Mouse (Mus musculus) adrenal gland, postnatal 25 days (tissue): ENCODE results near the gene H2afv. TPM values are rescaled to one million over a fixed set of nuclear protein-coding genes. Genes with fewer than 3 reads are reported as not detected.
"Not testable (repeated sequence)": the region's sequence is repeated elsewhere in the genome, so short reads cannot be mapped to it uniquely, and the experiment has no call there.

Experiments used
- DNase-seq: peaks from one replicate; pipeline ENCODE4 v3.0.0; 2021; ENCODE audit warnings: mixed read lengths
- total RNA-seq: library from RNA; stranded (reverse); gene quantifications from 2 replicates; pipeline ENCODE4 v1.2.3, GENCODE M21; 2021

Gene H2afv
- total RNA-seq, 1 experiment from 2014 or later, result 84.5 TPM

DNA sequence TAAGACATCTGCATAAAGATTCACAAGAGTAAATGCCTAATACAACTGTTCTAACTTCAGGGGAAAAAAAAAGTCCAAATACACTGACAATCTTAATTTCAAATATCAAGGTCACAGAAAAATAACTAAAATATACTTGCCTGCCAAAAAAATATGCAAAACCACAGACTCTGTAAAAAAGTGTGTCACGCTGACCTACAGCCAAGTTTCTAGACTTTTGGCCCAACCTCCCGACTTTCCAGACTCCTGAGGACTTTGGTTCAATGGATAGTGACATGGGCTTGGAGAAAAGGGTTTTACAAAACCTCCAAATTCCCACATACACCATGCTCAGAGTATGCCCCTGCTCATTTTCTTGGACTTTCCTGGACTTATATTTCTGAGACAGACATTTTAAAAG is 24.3 kb upstream of the H2afv start:
- DNase-seq, result no peak

DNA sequence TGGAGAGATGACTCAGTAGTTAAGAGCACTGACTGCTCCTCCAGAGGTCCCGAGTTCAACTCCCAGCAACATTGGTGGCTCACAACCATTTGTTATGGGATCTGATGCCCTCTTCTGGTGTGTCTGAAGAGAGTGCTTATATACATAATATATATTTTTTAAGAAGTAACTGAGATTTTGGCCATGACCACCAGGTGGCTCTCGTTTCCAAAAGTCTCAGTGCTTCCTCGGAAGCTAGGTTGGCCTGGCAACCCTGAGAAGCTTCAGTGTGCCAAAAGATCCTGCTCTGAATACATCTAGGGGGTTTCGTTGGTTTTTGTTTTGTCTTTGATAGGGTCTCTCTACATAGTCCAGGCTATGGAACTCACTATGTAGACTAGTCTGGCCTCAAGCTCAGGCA is 20.9 kb upstream of the H2afv start:
- DNase-seq, result peak; percentile 53

DNA sequence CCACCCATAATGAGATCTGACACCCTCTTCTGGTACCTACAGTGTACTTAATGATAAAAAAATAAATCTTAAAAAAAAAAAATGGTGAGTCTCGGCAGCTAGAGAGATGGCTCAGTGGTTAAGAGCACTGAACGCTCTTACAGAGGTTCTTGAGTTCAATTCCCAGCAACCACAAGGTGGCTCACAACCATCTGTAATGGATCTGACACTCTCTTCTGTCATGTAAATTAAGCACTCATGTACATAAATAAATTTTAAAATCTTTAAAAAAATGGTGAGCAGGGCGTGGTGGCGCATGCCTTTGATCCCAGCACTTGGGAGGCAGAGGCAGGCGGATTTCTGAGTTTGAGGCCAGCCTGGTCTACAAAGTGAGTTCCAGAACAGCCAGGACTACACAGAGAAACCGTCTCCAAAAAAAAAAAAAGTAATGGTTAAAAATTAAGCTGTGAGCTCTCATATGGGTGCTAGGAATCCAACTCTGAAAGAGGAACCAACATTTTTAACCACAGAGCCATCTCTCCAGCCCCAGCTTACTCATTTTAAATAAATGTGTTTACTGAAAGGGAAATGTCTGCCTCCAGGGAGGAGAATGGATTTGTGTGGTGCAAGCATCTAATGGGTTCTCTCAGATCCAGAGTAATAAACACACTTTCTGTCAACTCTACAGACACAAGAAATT is 19.1 kb upstream of the H2afv start:
- DNase-seq, result no peak

DNA sequence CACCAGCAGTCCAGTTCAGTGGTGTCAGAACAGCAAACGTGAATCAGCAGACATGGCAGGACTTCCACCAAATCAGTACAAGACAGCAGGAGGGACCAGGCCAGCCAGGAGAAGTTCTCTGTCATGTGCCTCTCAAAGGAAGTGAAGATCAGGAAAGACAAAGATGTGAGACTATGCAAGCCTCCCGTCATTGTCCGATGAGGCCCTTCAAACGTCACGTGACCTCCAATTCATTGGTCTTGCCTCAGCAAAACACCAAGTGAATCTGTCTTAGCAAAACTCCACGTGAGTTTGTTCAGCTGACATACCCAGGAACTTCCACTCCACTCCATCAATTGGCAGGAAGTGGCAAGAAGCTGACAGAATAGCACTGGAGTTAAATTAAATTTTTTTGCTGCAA is 11.8 kb upstream of the H2afv start:
- no peak for DNase-seq

DNA sequence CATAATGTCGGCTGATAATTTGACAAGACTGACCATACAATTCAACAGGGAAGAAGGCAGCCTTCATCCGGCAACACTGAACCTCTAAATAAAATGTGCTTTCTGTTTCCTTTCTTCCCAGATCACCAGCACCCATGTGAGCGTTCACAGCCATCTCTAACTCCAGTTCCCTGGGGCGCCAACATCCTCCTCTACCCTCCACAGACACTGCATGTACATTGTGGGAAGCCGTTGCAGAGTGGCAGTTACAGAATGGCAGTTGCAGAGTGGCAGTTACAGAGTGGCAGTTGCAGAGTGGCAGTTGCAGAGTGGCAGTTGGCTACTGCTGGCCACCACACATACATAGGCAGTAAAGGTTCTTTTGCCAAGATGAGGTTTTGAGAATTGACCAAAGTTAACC is 3.9 kb upstream of the H2afv start:
- not testable (repeated sequence) for DNase-seq

DNA sequence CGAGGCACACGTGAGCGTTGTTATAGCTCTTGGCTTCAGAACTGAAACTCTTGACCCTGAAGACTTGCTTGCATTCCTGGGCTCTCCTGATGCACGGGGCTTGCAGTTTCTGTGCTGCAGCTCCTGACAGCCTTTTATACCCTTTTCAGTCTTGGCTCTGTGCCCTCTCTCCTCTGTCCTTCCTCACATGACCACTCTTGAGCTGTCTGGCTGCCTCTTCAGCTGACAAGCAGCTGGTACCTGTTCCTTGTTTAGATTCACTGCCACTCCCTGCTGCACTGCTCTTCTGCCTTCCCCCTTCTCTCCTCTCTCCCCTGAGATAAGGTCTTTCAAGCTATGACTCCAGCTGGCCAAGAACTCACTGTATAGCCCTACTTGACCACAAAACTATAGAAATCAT is 3.2 kb upstream of the H2afv start:
- DNase-seq, result no peak

DNA sequence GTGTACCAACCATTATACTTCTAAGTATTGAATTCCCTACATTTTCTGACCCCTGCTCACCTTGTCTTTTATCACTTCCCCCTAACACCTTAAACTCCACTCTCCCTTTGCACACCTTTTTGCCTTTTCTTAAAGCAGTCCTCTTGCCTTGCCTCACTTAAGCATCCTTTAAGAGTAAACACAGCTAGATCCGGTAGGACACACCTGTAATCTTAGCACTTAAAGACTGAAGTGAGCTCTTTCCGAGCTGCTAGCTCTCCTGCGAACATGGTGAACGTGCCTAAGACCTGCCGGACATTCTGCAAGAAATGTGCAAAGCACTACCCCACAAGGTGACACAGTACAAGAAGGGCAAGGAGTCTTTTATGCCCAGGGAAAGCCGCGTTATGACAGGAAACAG is 1.7 kb upstream of the H2afv start:
- DNase-seq, result no peak

DNA sequence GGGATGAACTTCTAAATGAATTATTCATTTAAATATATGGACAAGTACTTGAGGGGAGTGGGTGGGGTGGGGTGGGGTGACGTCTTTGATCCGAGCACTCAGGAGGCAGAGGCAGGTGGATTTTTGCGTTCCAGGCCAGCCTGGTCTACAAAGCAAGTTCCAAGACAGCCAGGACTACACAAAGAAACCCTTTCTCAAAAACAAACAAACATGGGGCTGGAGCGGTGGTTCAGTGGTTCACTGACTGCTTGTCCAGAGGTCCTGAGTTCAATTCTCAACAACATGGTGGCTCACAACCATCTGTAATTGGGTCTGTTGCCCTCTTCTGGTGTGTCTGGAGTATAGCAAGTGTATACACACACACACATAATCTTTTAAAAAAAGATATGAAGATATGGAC is 1.2 kb upstream of the H2afv start:
- no peak for DNase-seq

DNA sequence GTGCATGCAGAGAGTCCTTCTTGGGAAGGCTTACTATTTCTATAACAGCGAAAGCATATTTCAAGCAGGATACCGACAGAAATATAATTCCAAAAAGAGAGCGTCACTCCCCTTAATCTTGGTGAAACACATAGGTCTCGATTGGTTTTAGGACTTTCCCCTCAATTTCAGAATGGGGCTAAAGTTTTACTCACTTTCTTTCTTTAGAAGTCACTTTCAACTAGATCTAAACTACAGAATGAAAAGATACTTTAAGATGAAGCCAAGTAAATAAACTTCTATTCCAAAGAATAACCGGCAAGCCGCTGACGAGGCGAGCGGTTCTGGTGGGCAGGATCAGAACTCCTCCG is 541 bp downstream of the H2afv start:
- DNase-seq, result no peak

DNA sequence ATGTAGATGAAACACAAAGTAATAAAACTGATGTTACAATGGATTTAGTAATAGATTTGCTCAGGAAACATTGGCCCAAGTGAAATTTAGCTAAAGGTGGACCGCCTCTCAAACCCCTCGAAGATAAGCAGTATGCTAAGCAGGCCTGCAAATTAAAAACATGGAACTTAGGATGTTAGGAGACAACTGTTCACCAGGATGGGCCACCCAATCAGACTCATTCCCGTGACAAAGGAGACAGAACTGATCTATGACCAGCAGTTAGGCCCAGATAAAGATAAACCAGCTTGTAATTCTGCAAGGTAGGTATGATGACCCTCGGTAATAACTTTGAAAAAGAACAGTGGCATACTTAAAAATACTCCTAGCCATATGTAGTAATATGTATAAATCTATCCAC is 1.1 kb downstream of the H2afv start:
- DNase-seq, result no peak

DNA sequence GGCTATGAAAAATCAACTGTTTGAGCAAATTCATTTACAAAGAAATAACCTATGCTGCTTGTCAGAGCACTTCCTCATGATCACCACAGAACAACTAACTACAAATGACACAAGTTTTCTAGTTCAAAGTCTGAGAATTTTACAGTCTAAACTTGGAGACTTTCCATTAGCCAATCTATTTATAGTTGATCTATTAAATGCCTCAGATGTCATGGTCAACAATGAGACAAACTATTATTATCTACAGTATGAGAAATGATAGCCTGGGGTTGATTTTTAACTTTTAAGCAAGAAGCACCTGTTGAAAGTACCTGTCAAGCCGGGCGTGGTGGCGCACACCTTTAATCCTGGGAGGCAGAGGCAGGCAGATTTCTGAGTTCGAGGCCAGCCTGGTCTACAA is 1.7 kb downstream of the H2afv start:
- DNase-seq, result no peak

DNA sequence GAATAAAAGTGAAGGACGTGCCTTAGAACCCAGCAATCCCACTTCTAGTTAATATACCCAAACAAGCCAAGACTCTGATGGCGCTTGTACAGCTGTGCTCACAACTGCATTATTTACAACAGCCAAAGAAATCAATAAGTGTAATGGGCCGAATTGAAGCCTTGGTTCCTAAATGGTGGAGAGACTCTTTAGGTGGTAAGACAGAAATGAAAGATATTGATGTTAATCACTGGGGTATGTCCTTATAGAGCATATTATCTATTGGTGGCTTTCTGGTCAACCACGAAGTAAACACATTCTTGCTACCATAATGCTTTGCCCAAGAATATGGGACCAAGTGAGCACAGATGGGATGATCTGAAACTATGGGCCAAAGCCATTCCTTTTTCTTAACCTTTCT is 4.1 kb downstream of the H2afv start:
- no peak for DNase-seq

DNA sequence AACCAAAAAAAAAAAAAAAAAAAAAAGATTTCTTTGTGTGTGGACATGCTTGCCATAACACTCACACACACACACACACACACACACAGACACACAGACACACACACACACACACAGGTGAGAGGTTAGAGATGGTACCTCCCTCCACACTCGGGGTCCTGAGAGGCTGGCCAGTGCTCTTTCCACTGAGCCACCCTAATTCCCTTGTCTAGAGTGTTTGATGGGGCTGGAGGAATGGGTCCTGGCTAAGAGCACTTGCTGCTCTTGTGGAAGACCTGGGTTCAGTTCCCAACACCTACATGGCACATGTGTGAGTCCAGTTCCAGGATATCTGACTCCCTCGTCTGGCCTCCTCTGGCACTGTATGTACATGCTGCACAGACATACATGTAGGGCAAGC is 6.6 kb downstream of the H2afv start:
- DNase-seq, result no peak

DNA sequence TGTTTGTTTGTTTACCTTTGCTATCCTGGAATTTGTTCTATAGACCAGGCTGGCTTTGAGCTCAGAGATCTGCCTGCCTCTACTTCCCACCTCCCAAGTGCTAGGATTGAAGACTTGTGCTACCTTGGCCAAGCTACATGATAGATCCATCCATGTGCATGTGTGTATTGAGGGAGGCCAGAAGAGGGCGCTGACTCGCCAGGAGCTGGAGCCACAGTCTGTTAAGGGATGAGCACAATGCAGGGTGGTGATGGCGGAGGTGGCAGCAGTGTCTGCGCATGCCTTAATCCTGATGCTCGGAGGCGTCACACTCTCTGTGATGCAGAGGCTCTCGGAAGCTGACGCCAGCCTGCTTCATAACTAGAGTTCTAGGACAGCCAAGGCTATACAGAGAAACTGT is 7.8 kb downstream of the H2afv start:
- DNase-seq, result peak; percentile 63

DNA sequence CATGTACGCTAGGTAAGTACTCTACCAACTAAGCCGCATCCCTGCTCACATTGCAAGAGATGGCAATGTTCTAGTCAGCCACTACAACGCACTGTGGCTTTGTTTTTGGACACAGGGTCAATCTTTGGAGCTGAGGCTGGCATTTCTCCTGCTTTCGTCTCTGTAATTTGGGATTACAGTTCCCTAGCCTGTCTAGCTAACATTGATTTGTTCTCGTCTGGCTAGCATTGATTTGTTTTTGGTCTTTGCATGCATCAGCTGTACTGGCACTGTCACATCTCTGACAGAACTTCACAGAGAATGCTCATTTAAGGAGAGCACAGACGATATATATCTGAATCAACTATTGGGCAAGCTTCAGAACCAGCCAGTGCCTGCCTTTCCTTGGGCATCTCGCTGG is 14.1 kb downstream of the H2afv start:
- DNase-seq, result no peak

DNA sequence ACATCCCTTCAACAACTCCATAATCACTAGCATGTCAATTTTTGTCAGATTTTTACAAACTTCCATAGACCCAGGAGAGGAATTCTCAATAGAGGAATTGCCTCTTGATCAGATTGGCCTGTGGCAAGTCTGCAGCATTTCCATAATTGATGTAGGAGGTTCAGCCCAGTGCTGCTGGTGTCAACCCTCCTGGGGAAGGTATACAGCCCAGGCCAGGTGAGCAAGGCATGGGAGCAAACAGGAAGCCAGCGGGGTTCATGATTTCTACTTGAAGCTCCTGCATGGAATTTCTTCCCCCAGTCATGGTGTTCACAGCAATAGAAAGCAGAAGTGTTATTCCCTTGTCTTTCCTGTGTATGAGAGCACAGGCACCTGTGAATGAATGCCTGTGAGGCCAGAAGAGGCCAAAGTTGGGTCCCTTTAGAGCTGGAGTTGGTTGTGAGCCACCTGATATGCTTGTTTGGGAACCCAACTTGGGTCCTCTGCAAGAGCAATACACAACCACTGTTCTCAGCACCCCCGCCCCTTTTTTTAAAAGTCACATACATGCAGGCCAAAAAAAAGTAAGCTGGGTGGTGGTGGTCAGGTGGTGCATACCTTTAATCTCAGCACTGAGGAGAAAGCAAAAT is 23.4 kb downstream of the H2afv start:
- DNase-seq, result no peak

DNA sequence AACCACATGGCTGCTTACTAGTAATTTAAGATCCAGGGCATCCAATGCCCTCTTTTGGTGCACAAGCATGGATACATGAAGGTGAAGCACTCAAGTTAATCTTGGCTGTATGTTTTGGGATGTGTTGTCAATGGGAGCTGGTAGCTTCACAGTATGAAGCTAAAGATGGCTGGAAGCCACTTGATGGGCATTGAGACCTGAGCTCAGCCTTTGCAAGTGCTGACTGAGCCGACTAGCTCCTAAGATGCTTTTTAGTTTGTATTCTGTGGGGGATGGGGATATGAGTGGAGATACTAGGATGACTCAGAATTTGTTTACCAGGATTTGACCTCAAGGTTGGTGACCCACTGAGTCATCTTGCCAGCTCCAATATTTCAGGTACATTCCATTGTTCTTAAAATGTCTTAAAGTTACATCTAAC is 23.9 kb downstream of the H2afv start:
- DNase-seq, result no peak

DNA sequence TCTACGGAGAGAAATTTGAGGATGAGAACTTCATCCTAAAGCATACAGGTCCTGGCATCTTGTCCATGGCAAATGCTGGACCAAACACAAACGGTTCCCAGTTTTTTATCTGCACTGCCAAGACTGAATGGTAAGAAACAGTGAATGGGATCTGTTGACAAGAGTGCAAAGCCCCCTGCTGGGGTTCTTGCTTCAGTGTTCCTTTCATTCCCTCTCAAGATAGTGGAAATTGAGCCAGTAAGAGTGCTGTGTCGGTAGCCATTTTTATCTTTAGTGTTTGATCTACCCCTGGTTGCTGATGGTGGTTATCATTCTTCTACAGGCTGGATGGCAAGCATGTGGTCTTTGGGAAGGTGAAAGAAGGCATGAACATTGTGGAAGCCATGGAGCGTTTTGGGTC is 25.1 kb downstream of the H2afv start:
- DNase-seq, result not testable (repeated sequence)

DNA sequence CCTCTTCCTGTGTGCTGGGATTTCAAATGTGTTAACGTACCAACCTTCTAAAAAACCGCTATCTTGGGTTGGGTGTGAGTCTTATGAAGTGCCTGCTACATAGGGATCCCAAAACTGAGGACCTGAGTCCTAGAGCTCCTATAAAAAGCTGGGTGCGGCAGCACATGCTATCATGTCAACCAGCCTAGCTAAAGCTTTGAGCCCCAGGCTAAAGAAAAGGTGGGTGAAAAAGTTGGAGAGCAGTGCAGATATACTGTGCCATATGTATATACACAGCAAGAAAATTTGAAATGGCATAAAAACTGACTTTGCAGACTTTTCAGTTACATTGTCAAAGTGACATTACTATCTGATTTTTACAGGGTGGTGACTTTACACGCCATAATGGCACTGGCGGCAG is 25.5 kb downstream of the H2afv start:
- no peak for DNase-seq

DNA sequence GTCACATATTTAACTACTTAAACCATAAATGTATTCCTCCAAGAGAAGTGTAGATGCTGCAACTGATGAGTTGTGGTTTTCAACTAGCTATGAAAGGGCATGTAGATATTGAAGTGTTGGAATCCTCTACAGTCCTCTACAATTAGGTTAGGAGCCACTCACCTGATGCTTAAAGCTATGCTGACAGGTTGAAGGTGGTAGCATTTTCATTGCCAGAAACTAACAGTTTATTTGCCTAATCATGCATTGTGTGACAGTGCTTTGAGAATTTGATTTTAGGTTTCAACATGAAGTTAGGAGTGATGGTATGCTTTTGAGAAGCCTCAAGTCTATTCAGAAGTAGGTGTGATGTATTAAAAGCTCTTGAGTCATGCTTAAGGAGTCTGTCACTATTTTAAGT is 26.8 kb downstream of the H2afv start:
- DNase-seq, result no peak

DNA sequence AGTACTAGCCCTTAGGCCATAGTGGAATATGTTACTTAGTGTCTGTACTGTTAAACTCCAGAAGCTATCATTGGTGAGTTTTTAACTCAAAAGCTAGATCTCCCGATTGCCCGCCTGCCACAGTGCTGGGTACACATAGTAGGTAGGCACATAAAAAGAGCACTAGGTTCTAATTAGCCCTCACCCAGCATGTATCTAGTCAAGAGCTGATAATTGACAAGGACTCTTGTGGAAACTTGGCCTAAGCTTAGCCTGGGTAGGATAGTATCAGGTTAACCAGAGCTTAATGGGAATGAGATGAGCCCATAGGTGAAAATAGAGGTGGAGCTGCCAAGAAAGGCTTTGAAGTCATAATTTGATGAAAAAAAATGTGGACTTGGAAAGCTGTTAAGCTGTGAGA is 27.2 kb downstream of the H2afv start:
- DNase-seq, result no peak

DNA sequence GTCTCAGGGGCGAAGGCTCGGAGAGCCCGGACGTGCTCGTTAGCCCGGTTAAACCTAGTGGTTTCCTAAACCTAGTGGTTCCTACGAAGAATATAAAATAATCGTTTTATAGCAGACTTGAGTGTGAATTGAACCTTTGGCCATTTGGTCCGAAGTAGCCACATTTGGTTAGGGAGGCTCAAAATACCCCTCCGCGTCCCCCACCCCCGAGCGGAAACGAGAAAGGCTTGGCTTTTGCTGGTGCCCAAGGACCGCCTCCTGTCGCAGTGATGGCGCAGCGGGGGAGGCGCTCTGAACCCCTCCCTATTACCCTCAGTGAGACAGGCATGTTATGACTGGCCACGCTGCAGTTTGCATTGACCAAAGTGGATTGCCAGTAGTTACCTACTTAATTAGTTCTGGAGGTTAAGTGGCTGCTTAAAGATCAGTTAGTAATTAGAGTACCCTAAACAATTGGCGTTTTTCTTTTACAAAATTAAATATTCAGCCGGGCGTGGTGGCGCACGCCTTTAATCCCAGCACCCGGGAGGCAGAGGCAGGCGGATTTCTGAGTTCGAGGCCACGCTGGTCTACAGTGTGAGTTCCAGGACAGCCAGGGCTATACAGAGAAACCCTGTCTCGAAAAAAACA is 27.7 kb downstream of the H2afv start:
- peak; percentile 84 for DNase-seq

DNA sequence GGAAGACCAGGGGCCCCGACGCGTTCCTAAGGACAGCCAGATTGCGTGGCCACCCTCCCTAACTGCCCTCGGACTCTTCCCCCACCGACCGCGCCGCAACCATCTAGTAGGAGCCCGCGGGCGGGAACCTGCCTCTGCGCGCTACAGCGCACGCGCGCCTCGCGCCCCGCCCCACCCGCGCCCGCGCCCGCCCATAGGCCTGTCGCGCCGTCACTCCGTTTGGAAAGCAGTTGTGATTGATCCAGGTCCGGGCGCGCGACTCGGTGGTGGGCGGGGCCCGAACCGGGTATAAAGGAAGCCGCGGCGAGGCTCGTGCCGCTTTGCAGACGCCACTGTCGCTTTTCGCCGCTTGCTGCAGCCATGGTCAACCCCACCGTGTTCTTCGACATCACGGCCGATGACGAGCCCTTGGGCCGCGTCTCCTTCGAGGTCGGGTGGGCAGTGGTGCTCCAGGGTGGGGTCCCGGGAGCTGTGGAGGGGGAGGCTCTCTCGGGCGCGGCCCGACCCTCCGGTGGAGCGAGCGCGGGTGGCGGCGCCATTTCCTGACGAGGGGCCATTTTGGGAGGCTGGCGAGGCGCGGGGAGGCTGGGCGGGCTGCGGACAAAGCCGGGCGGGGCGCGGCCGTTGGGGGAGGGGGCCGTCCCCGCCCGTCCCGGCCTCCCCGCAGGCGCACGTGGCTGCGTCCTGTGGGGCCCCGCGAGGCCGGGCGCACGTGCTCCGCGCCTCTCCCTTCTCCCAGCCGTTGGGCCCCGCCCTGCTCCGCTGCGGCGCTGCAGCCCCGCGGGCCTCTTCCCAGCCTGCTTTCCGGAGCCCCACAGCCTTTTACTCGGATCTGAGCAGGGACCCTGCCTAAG is 28.5 kb downstream of the H2afv start:
- peak; percentile 98 for DNase-seq
